Mouse (Mus musculus) megakaryocyte, embryonic 14.5 days (primary cell): ENCODE results near the gene Oprl1.

Source experiments
- FLI1 ChIP-seq: IDR thresholded peaks from 2 replicates; pipeline ENCODE4 v1.6.1; 2012; ENCODE audit warnings: low read length, inconsistent platforms, mixed read lengths
- GATA1 ChIP-seq: IDR thresholded peaks from 3 replicates; pipeline ENCODE4 v1.6.1; 2012; ENCODE audit warnings: mixed read lengths, low read length, inconsistent platforms, borderline replicate concordance

DNA sequence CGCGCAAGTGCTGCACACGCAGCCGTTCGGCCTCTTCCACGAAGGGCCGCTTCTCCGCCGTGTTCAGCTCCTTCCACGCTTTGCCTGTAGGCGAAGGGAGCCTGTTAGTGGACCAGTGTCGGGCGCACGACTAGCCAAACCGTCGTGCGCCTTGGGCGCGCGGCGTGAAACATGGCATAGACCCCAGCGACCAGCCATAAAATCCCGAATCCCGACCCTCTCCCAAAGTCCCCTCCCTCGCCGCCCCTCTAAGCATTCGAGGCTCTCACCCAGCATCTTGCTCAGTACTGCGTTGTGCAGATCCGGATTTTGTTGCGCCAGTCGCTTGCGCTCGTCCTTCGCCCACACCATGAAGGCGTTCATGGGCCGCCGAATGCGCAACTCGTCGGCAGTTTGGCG lies 43.9 kb upstream of the Oprl1 start:
- no peak for TF ChIP-seq GATA1
- TF ChIP-seq FLI1, result no peak
